Mouse (Mus musculus): ENCODE data around the gene Col4a6. TPM values are rescaled to one million over a fixed set of nuclear protein-coding genes. Genes with fewer than 3 reads are reported as not detected.

Gene Col4a6
- polyA plus RNA-seq, 1 experiment from 2014 or later = 0.61 TPM

GRCm38 (mm10) chrX:141236564-141237333 is 237.1 kb downstream of the Col4a6 start:
- H3K27me3 ChIP-seq (replicated peaks) = no peaks in the 10 kb centered on the region
- no peak for ATAC-seq
- H3K4me1 ChIP-seq = no peaks in the 10 kb centered on the region
- no peak overlapping the region for H3K9ac ChIP-seq
- no peaks in the 10 kb centered on the region for H3K36me3 ChIP-seq
- no peak overlapping the region for H3K4me3 ChIP-seq
- WGBS (ENCODE audit: insufficient replicate concordance) = 46% methylated on average over 2 of the region's 2 CpGs
- H3K4me2 ChIP-seq = no peak overlapping the region
- H3K9me3 ChIP-seq (replicated peaks) = no peaks in the 10 kb centered on the region
- no peak overlapping the region for H3K27ac ChIP-seq

GRCm38 (mm10) chrX:141228169-141228568 is 245.7 kb downstream of the Col4a6 start:
- Histone ChIP-seq H3K4me2 (no peak overlapping the region), H3K9me3 (replicated peaks) (no peaks in the 10 kb centered on the region), H3K36me3 (no peaks in the 10 kb centered on the region), H3K27me3 (replicated peaks) (peaks cover 14% of the 10 kb centered on the region; the same call in 1 of the 2 replicates), H3K4me3 (no peak overlapping the region), H3K4me1 (no peaks in the 10 kb centered on the region), H3K9ac (no peak overlapping the region), H3K27ac (no peak overlapping the region)
- WGBS (ENCODE audit: insufficient replicate concordance) = 28% methylated on average over 2 of the region's 2 CpGs
- ATAC-seq = no peak

- H3K9ac ChIP-seq = no peak overlapping the region
- ATAC-seq = no peak
- no peaks in the 10 kb centered on the region for H3K9me3 ChIP-seq (replicated peaks)
- H3K27me3 ChIP-seq (replicated peaks) = peaks cover 4% of the 10 kb centered on the region; the same call in 1 of the 2 replicates
- H3K36me3 ChIP-seq = no peaks in the 10 kb centered on the region
- no peaks in the 10 kb centered on the region for H3K4me1 ChIP-seq
- no peak overlapping the region for H3K27ac ChIP-seq
- 39% methylated on average over 5 of the region's 5 CpGs for WGBS (ENCODE audit: insufficient replicate concordance)
- H3K4me2 ChIP-seq = no peak overlapping the region
- no peak overlapping the region for H3K4me3 ChIP-seq
Measured at GRCm38 (mm10) chrX:141212802-141213201, 261.1 kb downstream of the Col4a6 start.

DNA sequence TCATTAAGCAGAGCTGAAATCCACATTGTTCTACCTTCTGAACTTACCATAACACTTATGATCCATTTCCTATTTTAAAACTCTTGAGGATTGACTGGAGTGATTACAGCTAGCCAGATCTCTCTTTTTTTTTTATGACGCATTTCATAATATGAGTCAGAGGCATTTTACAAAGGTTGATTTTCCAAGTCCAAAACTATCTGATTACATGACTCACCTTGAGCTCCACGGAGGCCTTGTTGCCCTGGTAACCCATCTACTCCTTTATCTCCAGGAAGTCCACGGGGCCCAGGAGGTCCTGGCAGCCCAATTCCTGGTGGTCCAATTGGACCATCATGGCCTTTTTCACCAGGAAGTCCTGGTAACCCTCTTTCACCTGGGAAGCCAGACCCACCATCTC is 274.9 kb downstream of the Col4a6 start:
- no peak overlapping the region for H3K9ac ChIP-seq
- no peak overlapping the region for H3K27ac ChIP-seq
- WGBS (ENCODE audit: insufficient replicate concordance) = 55% methylated on average over 3 of the region's 3 CpGs
- H3K9me3 ChIP-seq (replicated peaks) = no peaks in the 10 kb centered on the region
- no peaks in the 10 kb centered on the region for H3K36me3 ChIP-seq
- H3K4me3 ChIP-seq = no peak overlapping the region
- no peak overlapping the region for H3K4me2 ChIP-seq
- no peaks in the 10 kb centered on the region for H3K4me1 ChIP-seq
- ATAC-seq = no peak
- H3K27me3 ChIP-seq (replicated peaks) = peaks cover 18% of the 10 kb centered on the region; the same call in 1 of the 2 replicates

DNA sequence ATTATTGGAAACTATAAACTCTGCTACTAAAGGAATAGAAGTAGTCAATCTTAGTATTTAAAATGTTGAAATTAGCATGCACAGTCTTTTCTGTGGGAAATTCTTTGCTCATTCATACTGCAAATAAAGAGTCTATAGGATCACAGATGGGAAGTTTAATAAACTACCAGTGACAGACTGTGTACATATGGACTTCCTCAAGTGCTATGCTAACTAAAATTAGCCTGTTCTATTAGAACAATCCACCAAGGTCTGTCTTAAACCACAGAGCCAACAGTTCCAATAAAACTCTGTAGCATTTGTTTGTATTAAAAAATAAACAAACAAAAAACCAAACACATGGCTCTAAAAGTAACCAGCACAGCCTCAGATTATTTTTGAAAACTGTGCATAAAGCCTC is 278.8 kb downstream of the Col4a6 start:
- peaks cover 18% of the 10 kb centered on the region; the same call in 1 of the 2 replicates for H3K27me3 ChIP-seq (replicated peaks)
- H3K9me3 ChIP-seq (replicated peaks) = no peaks in the 10 kb centered on the region
- no peak overlapping the region for H3K27ac ChIP-seq
- no peak overlapping the region for H3K4me2 ChIP-seq
- H3K4me3 ChIP-seq = no peak overlapping the region
- no peak for ATAC-seq
- H3K9ac ChIP-seq = no peak overlapping the region
- no peaks in the 10 kb centered on the region for H3K36me3 ChIP-seq
- H3K4me1 ChIP-seq = no peaks in the 10 kb centered on the region

GRCm38 (mm10) chrX:141175353-141175752 is 298.5 kb downstream of the Col4a6 start:
- no peak for ATAC-seq
- H3K27me3 ChIP-seq (replicated peaks) = 0 out of 2 replicates have a peak, but pooled peaks cover 5% of the 10 kb centered on the region
- H3K36me3 ChIP-seq = no peaks in the 10 kb centered on the region
- no peaks in the 10 kb centered on the region for H3K9me3 ChIP-seq (replicated peaks)
- H3K4me1 ChIP-seq = no peaks in the 10 kb centered on the region
- H3K4me3 ChIP-seq = no peak overlapping the region
- no peak overlapping the region for H3K4me2 ChIP-seq
- WGBS (ENCODE audit: insufficient replicate concordance) = 29% methylated on average over 7 of the region's 7 CpGs
- no peak overlapping the region for H3K9ac ChIP-seq
- no peak overlapping the region for H3K27ac ChIP-seq

DNA sequence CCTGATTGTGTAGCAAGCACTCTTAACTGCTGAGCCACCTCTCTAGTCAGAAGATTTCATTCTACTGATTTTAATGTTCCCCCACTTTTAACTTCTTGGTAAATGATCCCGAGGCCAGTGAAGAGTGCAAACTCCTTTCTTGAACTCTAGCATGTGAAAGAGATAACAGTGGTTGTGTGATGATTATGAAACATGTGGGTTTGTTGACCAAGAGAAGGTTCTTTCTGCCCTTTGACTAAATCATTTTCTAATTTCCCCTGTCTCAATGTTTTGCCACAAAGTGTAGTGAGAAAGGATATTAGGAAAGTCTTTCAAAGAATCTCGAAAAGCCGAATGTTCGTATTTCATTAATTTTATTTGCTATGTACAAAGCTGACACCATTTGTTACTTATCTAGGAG is 308.8 kb downstream of the Col4a6 start:
- no peak overlapping the region for H3K4me3 ChIP-seq
- no peak overlapping the region for H3K4me2 ChIP-seq
- no peak overlapping the region for H3K27ac ChIP-seq
- no peaks in the 10 kb centered on the region for H3K4me1 ChIP-seq
- 76% methylated on average over 4 of the region's 4 CpGs for WGBS (ENCODE audit: insufficient replicate concordance)
- no peaks in the 10 kb centered on the region for H3K36me3 ChIP-seq
- no peak for ATAC-seq
- H3K9me3 ChIP-seq (replicated peaks) = no peaks in the 10 kb centered on the region
- peaks cover 12% of the 10 kb centered on the region for H3K27me3 ChIP-seq (replicated peaks)
- H3K9ac ChIP-seq = no peak overlapping the region

DNA sequence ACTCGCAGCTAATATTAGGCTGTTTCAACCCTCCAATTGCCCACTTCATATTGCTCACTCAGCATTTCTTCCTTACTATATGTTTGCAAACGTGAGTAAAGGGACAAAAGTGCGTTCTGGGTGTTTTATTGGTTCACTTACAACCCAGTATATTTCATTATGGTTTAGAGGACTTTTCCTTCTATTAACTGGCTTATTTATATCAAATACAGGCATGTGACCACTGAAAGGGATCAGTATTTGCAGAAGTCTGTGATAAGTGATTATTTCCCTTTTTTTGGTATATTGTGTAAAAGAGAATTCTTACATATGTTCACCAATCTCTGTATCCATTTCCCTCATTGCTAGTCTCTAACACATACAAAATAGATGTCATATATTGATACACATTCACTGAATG is 313.5 kb downstream of the Col4a6 start:
- WGBS (ENCODE audit: insufficient replicate concordance) = 61% methylated on average over 3 of the region's 3 CpGs
- no peak for ATAC-seq
- Histone ChIP-seq H3K4me3 (no peak overlapping the region), H3K9ac (no peak overlapping the region), H3K9me3 (replicated peaks) (no peaks in the 10 kb centered on the region), H3K27ac (no peak overlapping the region), H3K4me2 (no peak overlapping the region), H3K36me3 (no peaks in the 10 kb centered on the region), H3K4me1 (no peaks in the 10 kb centered on the region), H3K27me3 (replicated peaks) (peaks cover 4% of the 10 kb centered on the region; the same call in 1 of the 2 replicates)

DNA sequence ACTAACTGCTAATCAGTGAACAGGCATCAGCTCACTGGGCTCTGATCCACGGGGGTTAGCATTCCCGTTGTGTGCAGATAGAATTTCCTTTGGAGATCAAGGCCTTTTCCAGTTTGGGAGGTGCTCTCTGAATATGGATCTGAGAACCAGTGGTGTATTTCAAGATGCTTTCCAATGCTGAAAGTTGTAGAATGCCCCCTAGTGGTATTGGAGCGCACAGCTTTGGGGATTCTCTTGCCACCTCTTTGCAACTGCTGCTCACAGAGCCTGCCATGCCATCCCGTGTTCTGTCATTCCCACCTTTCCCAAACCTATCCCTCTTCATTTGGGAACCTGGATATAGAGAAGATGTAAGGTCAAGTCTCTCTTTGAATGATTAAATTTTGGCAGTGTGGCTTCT is 315.7 kb downstream of the Col4a6 start:
- H3K36me3 ChIP-seq = no peaks in the 10 kb centered on the region
- 26% methylated on average over 4 of the region's 4 CpGs for WGBS (ENCODE audit: insufficient replicate concordance)
- ATAC-seq = no peak
- H3K4me1 ChIP-seq = no peaks in the 10 kb centered on the region
- peaks cover 16% of the 10 kb centered on the region; the same call in 1 of the 2 replicates for H3K27me3 ChIP-seq (replicated peaks)
- H3K9me3 ChIP-seq (replicated peaks) = no peaks in the 10 kb centered on the region
- no peak overlapping the region for H3K9ac ChIP-seq
- H3K27ac ChIP-seq = no peak overlapping the region
- no peak overlapping the region for H3K4me2 ChIP-seq
- no peak overlapping the region for H3K4me3 ChIP-seq

- 41% methylated on average over 4 of the region's 4 CpGs for WGBS (ENCODE audit: insufficient replicate concordance)
- Histone ChIP-seq H3K27me3 (replicated peaks) (peaks cover 16% of the 10 kb centered on the region; the same call in 1 of the 2 replicates), H3K9me3 (replicated peaks) (no peaks in the 10 kb centered on the region), H3K4me1 (no peaks in the 10 kb centered on the region), H3K27ac (no peak overlapping the region), H3K4me3 (no peak overlapping the region), H3K9ac (no peak overlapping the region), H3K4me2 (no peak overlapping the region), H3K36me3 (no peaks in the 10 kb centered on the region)
- no peak for ATAC-seq
Measured at GRCm38 (mm10) chrX:141157626-141158025, 316.2 kb downstream of the Col4a6 start.

DNA sequence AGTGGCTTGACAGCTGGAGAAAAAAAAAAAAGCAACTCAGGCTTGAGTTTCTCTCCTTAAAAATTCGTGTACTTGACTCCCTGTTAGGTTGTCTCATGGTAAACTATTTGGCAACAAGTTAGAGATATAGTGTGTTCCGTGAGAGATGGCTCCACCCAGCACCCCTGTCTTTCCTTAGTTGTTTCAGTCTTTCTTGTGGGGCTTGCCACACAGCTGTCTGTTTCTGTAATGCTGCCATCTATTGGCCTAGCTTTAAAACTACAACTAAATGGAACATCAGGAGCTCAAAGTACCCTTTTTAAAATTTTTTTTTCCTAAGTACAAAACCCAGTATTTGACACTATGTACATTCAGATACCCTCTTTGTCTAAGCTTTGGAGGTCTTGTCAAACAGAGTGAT is 317.2 kb downstream of the Col4a6 start:
- no peak for ATAC-seq
- no peaks in the 10 kb centered on the region for H3K4me1 ChIP-seq
- H3K4me3 ChIP-seq = no peak overlapping the region

GRCm38 (mm10) chrX:141151182-141151581 is 322.7 kb downstream of the Col4a6 start:
- Histone ChIP-seq H3K9me3 (replicated peaks) (no peaks in the 10 kb centered on the region), H3K36me3 (no peaks in the 10 kb centered on the region), H3K4me2 (no peak overlapping the region), H3K4me1 (no peaks in the 10 kb centered on the region), H3K9ac (no peak overlapping the region), H3K27ac (no peak overlapping the region), H3K27me3 (replicated peaks) (peaks cover 31% of the 10 kb centered on the region), H3K4me3 (no peak overlapping the region)
- no peak for ATAC-seq

More for the DNA sequence above, 317.2 kb downstream of the Col4a6 start:
- no peak overlapping the region for H3K9ac ChIP-seq
- no peaks in the 10 kb centered on the region for H3K36me3 ChIP-seq
- WGBS (ENCODE audit: insufficient replicate concordance) = 14% methylated on average over 2 of the region's 2 CpGs
- no peak overlapping the region for H3K4me2 ChIP-seq
- H3K27ac ChIP-seq = no peak overlapping the region
- peaks cover 16% of the 10 kb centered on the region; the same call in 1 of the 2 replicates for H3K27me3 ChIP-seq (replicated peaks)
- no peaks in the 10 kb centered on the region for H3K9me3 ChIP-seq (replicated peaks)

- H3K4me1 ChIP-seq = no peaks in the 10 kb centered on the region
- peaks cover 26% of the 10 kb centered on the region for H3K27me3 ChIP-seq (replicated peaks)
- no peak overlapping the region for H3K27ac ChIP-seq
- H3K4me3 ChIP-seq = no peak overlapping the region
- H3K9me3 ChIP-seq (replicated peaks) = no peaks in the 10 kb centered on the region
- H3K4me2 ChIP-seq = no peak overlapping the region
- ATAC-seq = peak; percentile 70
- H3K9ac ChIP-seq = no peak overlapping the region
- H3K36me3 ChIP-seq = no peaks in the 10 kb centered on the region
Measured at GRCm38 (mm10) chrX:141150290-141150689, 323.6 kb downstream of the Col4a6 start.

Measured in liver, embryonic 12.5 days (tissue).